Mouse (Mus musculus): ENCODE measurements at regions not wholly inside any gene's neighbourhood (a gene's known extent, or its start where the extent isn't known, plus 50 kb on each side); places are given as distances from the start of the nearest gene placed in this dataset.

GRCm38 (mm10) chrX:121533360-121533759, 863.8 kb downstream of the Nap1l3 start:
- no peak for DNase-seq

DNA sequence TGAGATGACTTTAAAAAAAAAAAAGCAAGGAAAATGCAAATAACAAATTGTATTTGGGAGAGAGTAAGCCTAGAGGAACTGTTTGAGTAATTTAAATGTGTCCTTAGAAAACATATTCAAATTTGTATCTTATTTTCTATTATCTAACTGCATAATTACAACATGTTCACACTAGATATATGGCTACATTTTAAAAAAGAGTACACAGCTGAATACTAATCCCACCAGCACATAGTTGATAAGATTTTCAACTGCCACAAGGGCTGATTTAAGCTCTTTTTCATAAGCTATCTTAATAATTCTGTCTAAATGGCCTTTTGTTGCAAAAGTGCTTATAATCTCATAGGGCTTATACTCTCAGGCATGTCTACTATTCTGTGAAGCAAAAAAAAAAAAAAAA, 877.4 kb downstream of the Nap1l3 start:
- DNase-seq, result no peak

DNA sequence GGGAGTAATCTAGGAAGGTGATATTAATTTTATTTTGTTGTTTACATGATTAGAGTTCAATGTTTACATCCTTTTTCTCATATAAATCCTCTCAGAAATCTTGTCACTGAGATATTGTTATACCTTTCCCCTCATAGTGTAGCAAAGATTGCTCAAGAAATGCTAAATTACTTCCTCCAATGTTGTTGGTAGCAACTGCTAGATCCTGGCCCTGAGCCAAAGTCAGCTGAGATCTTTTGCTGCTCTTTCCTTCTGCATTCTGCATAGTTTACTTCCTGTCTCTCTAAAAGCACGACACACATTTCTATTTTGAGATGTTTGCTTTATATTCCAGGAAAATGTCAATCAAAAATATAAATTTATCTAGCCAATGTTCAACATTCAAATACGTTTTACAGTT, 899.5 kb downstream of the Nap1l3 start:
- peak; percentile 34 for DNase-seq

GRCm38 (mm10) chrX:121497219-121497618, 900.0 kb downstream of the Nap1l3 start:
- DNase-seq, result no peak

GRCm38 (mm10) chrX:121479402-121479989, 917.7 kb downstream of the Nap1l3 start:
- DNase-seq, result peak; percentile 69

- DNase-seq, result no peak
Observed at GRCm38 (mm10) chrX:121429078-121429477, 968.1 kb downstream of the Nap1l3 start.
